Mouse (Mus musculus) limb, embryonic 12.5 days (tissue): ENCODE data around the gene Lmf2. TPM values are rescaled to one million over a fixed set of nuclear protein-coding genes. Genes with fewer than 3 reads are reported as not detected.

Experiments
- ATAC-seq: fragments of 200-750 bp; cut with Nextera tagmentation; 2 replicates; pipeline ENCODE4 v1.8.0; 2017; ENCODE audit warnings: low read depth, moderate TSS enrichment; ENCODE audit not compliant: insufficient number of reproducible peaks, insufficient read depth, low FRiP score, low TSS enrichment
- H3K27ac ChIP-seq: fragments of 300-500 bp; sonication (generic); 2 replicates; pipeline ENCODE4 v1.5.1; 2016; ENCODE audit warnings: mild to moderate bottlenecking, moderate library complexity
- H3K27me3 ChIP-seq: fragments of 300-500 bp; sonication (generic); 2 replicates; pipeline ENCODE4 v1.6.1; 2016; ENCODE audit warnings: mild to moderate bottlenecking, moderate library complexity
- H3K36me3 ChIP-seq: fragments of 300-500 bp; sonication (generic); 2 replicates; pipeline ENCODE4 v1.6.1; 2016; ENCODE audit warnings: mild to moderate bottlenecking, moderate library complexity
- H3K4me1 ChIP-seq: fragments of 300-500 bp; sonication (generic); replicated peaks from 2 replicates; pipeline ENCODE4 v1.6.1; 2016
- H3K4me2 ChIP-seq: fragments of 300-500 bp; sonication (generic); 2 replicates; pipeline ENCODE4 v1.6.1; 2016; ENCODE audit warnings: mild to moderate bottlenecking, moderate library complexity
- H3K4me3 ChIP-seq: fragments of 300-500 bp; sonication (generic); replicated peaks from 2 replicates; pipeline ENCODE4 v1.5.1; 2016; ENCODE audit warnings: mild to moderate bottlenecking
- H3K9ac ChIP-seq: fragments of 300-500 bp; sonication (generic); replicated peaks from 2 replicates; pipeline ENCODE4 v1.6.1; 2016; ENCODE audit warnings: mild to moderate bottlenecking, moderate library complexity
- H3K9me3 ChIP-seq: fragments of 300-500 bp; sonication (generic); 2 replicates; pipeline ENCODE4 v1.6.1; 2016; ENCODE audit warnings: mild to moderate bottlenecking, moderate library complexity
- WGBS: fragments of 180-500 bp; shearing (Covaris S2); methylation state at CpG from one replicate; pipeline ENCODE4 v1.1.7; 2016; 5-methylcytosine and 5-hydroxymethylcytosine counted together
- polyA plus RNA-seq: library from polyadenylated mRNA; unstranded; fragments of >200 nt; fragmentation: Nextera tagmentation; extraction: Ambion mirVana; gene quantifications from 2 replicates; pipeline ENCODE4 v1.2.1, GENCODE M21; 2016

The Lmf2 gene
- polyA plus RNA-seq, 1 experiment from 2014 or later, result 43.3 TPM

GRCm38 (mm10) chr15:89341678-89342077 is 13.8 kb downstream of the Lmf2 start:
- H3K4me2 ChIP-seq, result no peak overlapping the region
- 48% methylated on average over 1 of the region's 1 CpGs for WGBS
- H3K9ac ChIP-seq, result no peak overlapping the region
- H3K27me3 ChIP-seq, result no peaks in the 10 kb centered on the region
- no peaks in the 10 kb centered on the region for H3K9me3 ChIP-seq
- no peak overlapping the region for H3K4me3 ChIP-seq
- ATAC-seq, result no peak
- H3K27ac ChIP-seq, result no peak overlapping the region
- H3K4me1 ChIP-seq, result no peaks in the 10 kb centered on the region
- no peaks in the 10 kb centered on the region for H3K36me3 ChIP-seq

DNA sequence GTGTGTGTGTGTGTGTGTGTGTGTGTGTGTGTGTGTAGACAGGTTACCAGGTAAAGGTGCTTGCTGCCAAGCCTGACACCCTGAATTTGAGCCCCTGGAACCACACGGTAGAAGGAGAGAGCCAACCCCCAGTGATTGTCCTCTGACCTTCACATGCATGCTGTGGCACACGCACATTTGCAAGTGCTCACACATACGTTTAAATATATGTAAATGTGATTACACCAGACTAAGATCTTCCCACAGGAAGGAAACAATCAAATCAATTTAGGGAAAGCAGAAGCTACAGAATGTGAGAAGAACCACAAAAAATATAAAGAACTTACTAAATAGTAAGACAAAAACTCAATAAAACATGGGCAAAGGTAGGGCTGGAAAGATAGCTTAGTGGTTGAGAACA is 15.3 kb downstream of the Lmf2 start:
- WGBS, result 80% methylated on average over 3 of the region's 3 CpGs
- no peak overlapping the region for H3K4me2 ChIP-seq
- no peaks in the 10 kb centered on the region for H3K4me1 ChIP-seq
- no peaks in the 10 kb centered on the region for H3K9me3 ChIP-seq
- no peak overlapping the region for H3K4me3 ChIP-seq
- no peak for ATAC-seq
- no peak overlapping the region for H3K9ac ChIP-seq
- no peak overlapping the region for H3K27ac ChIP-seq
- H3K27me3 ChIP-seq, result no peaks in the 10 kb centered on the region
- no peaks in the 10 kb centered on the region for H3K36me3 ChIP-seq

- no peaks in the 10 kb centered on the region for H3K9me3 ChIP-seq
- H3K4me2 ChIP-seq, result no peak overlapping the region
- no peak for ATAC-seq
- H3K27ac ChIP-seq, result no peak overlapping the region
- 90% methylated on average over 2 of the region's 2 CpGs for WGBS
- no peak overlapping the region for H3K9ac ChIP-seq
- H3K27me3 ChIP-seq, result no peaks in the 10 kb centered on the region
- H3K4me1 ChIP-seq, result no peaks in the 10 kb centered on the region
- no peaks in the 10 kb centered on the region for H3K36me3 ChIP-seq
- no peak overlapping the region for H3K4me3 ChIP-seq
These were observed 15.8 kb downstream of the Lmf2 start for GRCm38 (mm10) chr15:89339696-89340095.

DNA sequence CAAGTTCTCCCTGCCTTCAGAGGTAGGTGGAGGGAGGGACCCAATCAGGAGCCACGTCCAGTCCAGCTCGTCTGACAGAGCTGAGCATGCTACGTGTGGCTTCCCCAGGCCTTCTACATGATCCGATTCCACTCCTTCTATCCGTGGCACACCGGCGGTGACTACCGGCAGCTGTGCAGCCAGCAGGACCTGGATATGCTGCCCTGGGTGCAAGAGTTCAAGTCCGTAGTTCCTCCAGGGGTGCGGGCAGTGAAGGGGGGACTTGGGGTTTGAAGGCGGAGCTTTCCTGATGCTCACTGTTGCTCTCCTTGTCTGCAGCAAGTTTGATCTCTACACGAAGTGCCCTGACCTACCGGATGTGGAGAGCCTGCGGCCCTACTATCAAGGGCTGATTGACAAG is 19.0 kb downstream of the Lmf2 start:
- Histone ChIP-seq H3K4me3 (no peak overlapping the region), H3K27ac (no peak overlapping the region), H3K9me3 (no peaks in the 10 kb centered on the region), H3K4me1 (no peaks in the 10 kb centered on the region), H3K9ac (no peak overlapping the region), H3K4me2 (no peak overlapping the region), H3K27me3 (no peaks in the 10 kb centered on the region), H3K36me3 (no peaks in the 10 kb centered on the region)
- 86% methylated on average over 14 of the region's 14 CpGs for WGBS
- ATAC-seq, result no peak

DNA sequence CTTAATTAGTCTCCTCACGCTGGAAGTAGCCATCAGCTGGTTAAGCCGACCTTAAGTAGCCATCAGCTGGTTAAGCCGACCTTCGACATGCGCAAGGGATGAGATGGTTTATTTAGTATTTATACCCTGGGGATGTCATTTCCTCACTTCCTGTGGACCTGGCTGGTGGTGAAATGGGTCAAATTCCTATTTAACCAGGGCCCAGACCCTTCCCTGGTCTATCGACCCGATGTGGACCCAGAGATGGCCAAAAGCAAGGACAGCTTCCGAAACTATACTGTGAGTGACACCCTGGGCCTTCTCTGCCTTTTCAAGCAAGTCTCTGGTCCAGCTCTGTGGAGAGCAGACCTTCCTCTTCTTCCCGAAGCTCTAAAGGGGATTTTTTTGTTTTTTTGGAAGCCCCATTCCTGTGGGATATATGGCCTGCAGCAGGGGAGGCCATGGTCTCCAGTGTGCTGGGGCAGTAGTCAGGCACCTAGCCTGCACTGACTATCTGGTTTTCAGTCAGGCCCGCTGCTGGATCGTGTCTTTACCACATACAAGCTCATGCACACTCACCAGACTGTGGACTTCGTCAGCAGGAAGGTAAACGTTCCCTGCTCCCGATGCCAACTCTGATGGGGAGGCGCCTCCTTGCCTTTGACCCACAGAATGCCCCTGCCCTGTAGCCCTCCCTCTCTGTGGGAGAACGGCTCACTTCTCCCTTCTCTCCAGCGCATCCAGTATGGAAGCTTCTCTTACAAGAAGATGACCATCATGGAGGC is 20.5 kb downstream of the Lmf2 start:
- Histone ChIP-seq H3K9ac (no peak overlapping the region), H3K4me3 (no peak overlapping the region)

GRCm38 (mm10) chr15:89334271-89334670 is 21.2 kb downstream of the Lmf2 start, which contains the start of gene Miox:
Gene Miox (plus strand): TSS chr15:89334398.
- Histone ChIP-seq H3K4me3 (no peak within 1 kb of the TSS), H3K4me2 (no peak within 1 kb of the TSS), H3K9me3 (no peaks in the 10 kb centered on the region), H3K27ac (no peak within 1 kb of the TSS), H3K36me3 (no peaks in the 10 kb centered on the region), H3K4me1 (no peaks in the 10 kb centered on the region), H3K27me3 (no peaks in the 10 kb centered on the region), H3K9ac (no peak within 1 kb of the TSS)
- WGBS, result 86% methylated on average over 7 of the region's 7 CpGs
- ATAC-seq, result no peak

More for the DNA sequence above, 20.5 kb downstream of the Lmf2 start:
- no peak for ATAC-seq
- Histone ChIP-seq H3K4me1 (no peaks in the 10 kb centered on the region), H3K36me3 (no peaks in the 10 kb centered on the region), H3K27ac (no peak overlapping the region), H3K27me3 (no peaks in the 10 kb centered on the region), H3K9me3 (no peaks in the 10 kb centered on the region), H3K4me2 (no peak overlapping the region)
- 82% methylated on average over 17 of the region's 17 CpGs for WGBS

GRCm38 (mm10) chr15:89326441-89326840 is 29.0 kb downstream of the Lmf2 start:
- Histone ChIP-seq H3K4me2 (no peak overlapping the region), H3K9me3 (no peaks in the 10 kb centered on the region), H3K36me3 (no peaks in the 10 kb centered on the region), H3K4me1 (peaks cover 9% of the 10 kb centered on the region), H3K9ac (no peak overlapping the region), H3K27ac (no peak overlapping the region), H3K4me3 (no peak overlapping the region), H3K27me3 (peaks cover 24% of the 10 kb centered on the region)
- 53% methylated on average over 5 of the region's 5 CpGs for WGBS
- no peak for ATAC-seq

GRCm38 (mm10) chr15:89323656-89324055 is 31.8 kb downstream of the Lmf2 start:
- H3K9me3 ChIP-seq, result no peaks in the 10 kb centered on the region
- H3K27ac ChIP-seq, result no peak overlapping the region
- peaks cover 9% of the 10 kb centered on the region for H3K4me1 ChIP-seq
- no peak overlapping the region for H3K9ac ChIP-seq
- WGBS, result 90% methylated on average over 4 of the region's 4 CpGs
- H3K27me3 ChIP-seq, result peaks cover 32% of the 10 kb centered on the region
- no peaks in the 10 kb centered on the region for H3K36me3 ChIP-seq
- H3K4me3 ChIP-seq, result no peak overlapping the region
- no peak for ATAC-seq
- no peak overlapping the region for H3K4me2 ChIP-seq

- WGBS, result 6% methylated on average over 26 of the region's 26 CpGs
- 0 out of 2 replicates have a peak within 1 kb of the TSS, but pooled peaks have one; percentile 23 for H3K9ac ChIP-seq
These were observed 32.6 kb downstream of the Lmf2 start, which contains the start of gene Adm2 for GRCm38 (mm10) chr15:89322670-89323522. Gene Adm2 (plus strand): TSS chr15:89322720.

GRCm38 (mm10) chr15:89321264-89321663 is 34.2 kb downstream of the Lmf2 start:
- H3K9ac ChIP-seq, result no peak overlapping the region
- no peaks in the 10 kb centered on the region for H3K9me3 ChIP-seq
- no peak overlapping the region for H3K27ac ChIP-seq
- H3K4me2 ChIP-seq, result no peak overlapping the region
- no peak for ATAC-seq
- no peaks in the 10 kb centered on the region for H3K36me3 ChIP-seq
- H3K4me3 ChIP-seq, result no peak overlapping the region
- H3K4me1 ChIP-seq, result peaks cover 9% of the 10 kb centered on the region
- 80% methylated on average over 8 of the region's 8 CpGs for WGBS
- H3K27me3 ChIP-seq, result peaks cover 32% of the 10 kb centered on the region

More at GRCm38 (mm10) chr15:89322670-89323522, 32.6 kb downstream of the Lmf2 start, which contains the start of gene Adm2:
- Histone ChIP-seq H3K4me1 (peaks cover 9% of the 10 kb centered on the region), H3K27me3 (peaks cover 32% of the 10 kb centered on the region), H3K4me3 (peak within 1 kb of the TSS; percentile 19), H3K36me3 (no peaks in the 10 kb centered on the region), H3K9me3 (no peaks in the 10 kb centered on the region), H3K4me2 (peak within 1 kb of the TSS; percentile 47), H3K27ac (no peak within 1 kb of the TSS)
- no peak for ATAC-seq

DNA sequence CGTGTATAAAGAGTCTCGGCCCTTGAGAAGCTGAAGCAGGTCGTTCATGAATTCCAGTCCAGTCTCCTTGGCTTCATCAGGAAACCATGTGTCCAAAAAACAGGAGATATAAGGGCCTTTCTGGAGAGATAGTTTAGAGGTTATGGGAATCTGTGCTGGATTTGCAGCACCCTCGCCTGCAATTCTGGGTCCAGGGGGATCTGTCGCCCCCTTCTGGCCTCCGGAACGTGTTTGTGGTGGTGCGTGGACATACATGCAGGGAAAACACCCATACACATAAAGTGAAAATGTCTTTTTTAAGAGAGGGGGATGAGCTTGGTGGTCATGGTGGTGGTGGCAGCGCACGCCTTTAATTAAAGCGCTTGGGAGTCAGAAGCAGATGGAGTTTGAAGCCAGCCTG is 39.3 kb downstream of the Lmf2 start:
- H3K9me3 ChIP-seq, result no peaks in the 10 kb centered on the region
- H3K27me3 ChIP-seq, result peaks cover 6% of the 10 kb centered on the region
- no peak overlapping the region for H3K9ac ChIP-seq
- H3K4me2 ChIP-seq, result no peak overlapping the region
- no peak for ATAC-seq
- no peak overlapping the region for H3K4me3 ChIP-seq
- H3K4me1 ChIP-seq, result peaks cover 20% of the 10 kb centered on the region
- no peaks in the 10 kb centered on the region for H3K36me3 ChIP-seq
- 69% methylated on average over 11 of the region's 11 CpGs for WGBS
- no peak overlapping the region for H3K27ac ChIP-seq
